Mouse (Mus musculus) heart, embryonic 13.5 days (tissue): Measurements from ENCODE around the gene Ppargc1a. TPM values are rescaled to one million over a fixed set of nuclear protein-coding genes. Genes with fewer than 3 reads are reported as not detected.

ENCODE experiments used
- ATAC-seq: fragments of 200-750 bp; cut with Nextera tagmentation; 2 replicates; pipeline ENCODE4 v1.8.0; 2017; ENCODE audit warnings: moderate TSS enrichment; ENCODE audit not compliant: insufficient number of reproducible peaks, low FRiP score, low TSS enrichment; ENCODE audit errors: extremely low read depth
- H3K27ac ChIP-seq: fragments of 300-500 bp; sonication (generic); replicated peaks from 2 replicates; pipeline ENCODE4 v1.5.1; 2015; ENCODE audit warnings: moderate library complexity, mild to moderate bottlenecking, inconsistent platforms
- H3K27me3 ChIP-seq: fragments of 300-500 bp; sonication (generic); replicated peaks from 2 replicates; pipeline ENCODE4 v1.6.1; 2015; ENCODE audit warnings: mild to moderate bottlenecking, inconsistent platforms
- H3K36me3 ChIP-seq: fragments of 300-500 bp; sonication (generic); 2 replicates; pipeline ENCODE4 v1.6.1; 2015; ENCODE audit warnings: mild to moderate bottlenecking, inconsistent platforms
- H3K4me1 ChIP-seq: fragments of 300-500 bp; sonication (generic); 2 replicates; pipeline ENCODE4 v1.6.1; 2015; ENCODE audit warnings: inconsistent platforms
- H3K4me2 ChIP-seq: fragments of 300-500 bp; sonication (generic); 2 replicates; pipeline ENCODE4 v1.6.1; 2015; ENCODE audit warnings: inconsistent platforms, mild to moderate bottlenecking, moderate library complexity
- H3K4me3 ChIP-seq: fragments of 300-500 bp; sonication (generic); 2 replicates; pipeline ENCODE4 v1.5.1; 2015; ENCODE audit warnings: moderate library complexity, mild to moderate bottlenecking, inconsistent platforms
- H3K9ac ChIP-seq: fragments of 300-500 bp; sonication (generic); 2 replicates; pipeline ENCODE4 v1.6.1; 2015; ENCODE audit warnings: inconsistent platforms, mild to moderate bottlenecking, moderate library complexity
- H3K9me3 ChIP-seq: fragments of 300-500 bp; sonication (generic); 2 replicates; pipeline ENCODE4 v1.6.1; 2016; ENCODE audit warnings: inconsistent platforms
- WGBS: fragments of 180-500 bp; shearing (Covaris S2); methylation state at CpG from one replicate; pipeline ENCODE4 v1.1.7; 2015; ENCODE audit warnings: mixed read lengths; 5-methylcytosine and 5-hydroxymethylcytosine counted together
- polyA plus RNA-seq: library from polyadenylated mRNA; unstranded; fragments of >200 nt; fragmentation: Nextera tagmentation; extraction: Ambion mirVana; gene quantifications from 2 replicates; pipeline ENCODE4 v1.2.1, GENCODE M21; 2015

Ppargc1a gene
- polyA plus RNA-seq: 44.7 and 50.0 TPM in 2 replicates

GRCm38 (mm10) chr5:51567659-51568058 lies at the start of gene Ppargc1a:
Gene Ppargc1a, minus strand, starts transcription at chr5:51567726.
- Histone ChIP-seq H3K4me1 (peaks cover 47% of the 10 kb centered on the region), H3K36me3 (no peaks in the 10 kb centered on the region), H3K4me3 (peak within 1 kb of the TSS; percentile 0), H3K9ac (peak within 1 kb of the TSS; percentile 59), H3K27ac (peak within 1 kb of the TSS; percentile 72), H3K9me3 (no peaks in the 10 kb centered on the region), H3K4me2 (peak within 1 kb of the TSS; percentile 41), H3K27me3 (no peaks in the 10 kb centered on the region)
- 20% methylated on average over 6 of the region's 6 CpGs for WGBS
- no peak for ATAC-seq

GRCm38 (mm10) chr5:51616877-51617276 lies 49.4 kb upstream of the Ppargc1a start:
- Histone ChIP-seq H3K9ac (no peak overlapping the region), H3K4me1 (no peaks in the 10 kb centered on the region), H3K4me3 (no peak overlapping the region), H3K27ac (no peak overlapping the region), H3K27me3 (no peaks in the 10 kb centered on the region), H3K9me3 (peaks cover 7% of the 10 kb centered on the region), H3K4me2 (no peak overlapping the region), H3K36me3 (no peaks in the 10 kb centered on the region)
- ATAC-seq: no peak
- WGBS: 64% methylated on average over 1 of the region's 1 CpGs

DNA sequence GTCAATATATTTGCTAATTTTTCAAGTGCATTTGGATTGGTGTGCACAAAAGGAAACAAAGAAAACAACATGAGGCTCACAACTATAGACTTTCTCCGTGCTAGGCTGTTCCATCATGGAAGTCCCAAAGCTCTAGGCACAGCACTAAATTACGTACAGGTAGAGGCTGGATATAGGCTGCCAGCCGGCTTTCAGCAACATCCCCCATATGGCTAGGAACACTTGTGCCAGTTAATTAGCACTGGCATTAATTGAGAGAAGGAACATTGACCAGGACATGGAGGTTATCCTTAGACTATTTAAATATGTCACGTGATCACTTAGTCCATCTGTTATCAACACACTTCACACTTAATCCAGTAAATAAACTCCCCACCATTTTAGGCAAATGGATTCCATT lies 44.5 kb upstream of the Ppargc1a start:
- Histone ChIP-seq H3K9me3 (no peaks in the 10 kb centered on the region), H3K9ac (no peak overlapping the region), H3K36me3 (no peaks in the 10 kb centered on the region), H3K4me1 (peaks cover 11% of the 10 kb centered on the region), H3K27me3 (no peaks in the 10 kb centered on the region), H3K4me3 (no peak overlapping the region), H3K4me2 (no peak overlapping the region), H3K27ac (no peak overlapping the region)
- 84% methylated on average over 4 of the region's 4 CpGs for WGBS
- ATAC-seq: no peak

- WGBS: 58% methylated on average over 6 of the region's 6 CpGs
- ATAC-seq: no peak; the same call in 1 of the 2 replicates
- H3K9me3 ChIP-seq: no peaks in the 10 kb centered on the region
- no peaks in the 10 kb centered on the region for H3K27me3 ChIP-seq
- no peak overlapping the region for H3K4me2 ChIP-seq
- H3K27ac ChIP-seq: peak overlapping the region; percentile 36; the same call in 1 of the 2 replicates
- no peak overlapping the region for H3K4me3 ChIP-seq
- peaks cover 11% of the 10 kb centered on the region for H3K4me1 ChIP-seq
- no peaks in the 10 kb centered on the region for H3K36me3 ChIP-seq
- 0 out of 2 replicates have a peak overlapping the region, but pooled peaks have one; percentile 11 for H3K9ac ChIP-seq
These were observed 40.4 kb upstream of the Ppargc1a start for GRCm38 (mm10) chr5:51607686-51608480.

DNA sequence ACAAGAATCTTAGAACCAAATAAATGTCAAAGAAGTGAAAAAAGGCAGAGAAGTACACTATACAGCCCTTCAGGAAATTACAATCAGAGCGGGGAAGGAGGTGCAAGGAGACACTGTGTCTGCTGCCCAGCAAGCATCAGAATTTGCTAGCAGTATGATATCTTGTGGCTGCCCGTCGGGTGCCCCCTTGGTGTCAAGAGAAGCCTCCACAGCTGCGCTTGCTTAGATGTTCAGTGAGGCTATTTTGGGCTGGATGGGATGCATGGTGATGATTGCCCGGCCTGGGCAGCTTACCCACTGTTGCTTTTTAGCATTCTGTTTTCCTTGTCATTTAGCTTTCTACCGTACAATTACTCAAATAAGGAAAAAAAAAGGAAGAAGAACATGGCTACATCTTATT lies 32.0 kb upstream of the Ppargc1a start:
- Histone ChIP-seq H3K4me2 (no peak overlapping the region), H3K9ac (no peak overlapping the region), H3K27ac (peak overlapping the region; percentile 54), H3K9me3 (no peaks in the 10 kb centered on the region), H3K4me1 (peaks cover 29% of the 10 kb centered on the region), H3K36me3 (no peaks in the 10 kb centered on the region), H3K27me3 (no peaks in the 10 kb centered on the region), H3K4me3 (no peak overlapping the region)
- 12% methylated on average over 6 of the region's 6 CpGs for WGBS
- no peak for ATAC-seq

- ATAC-seq: no peak
- Histone ChIP-seq H3K9me3 (no peaks in the 10 kb centered on the region), H3K36me3 (no peaks in the 10 kb centered on the region), H3K4me2 (no peak overlapping the region), H3K27me3 (no peaks in the 10 kb centered on the region), H3K9ac (no peak overlapping the region), H3K4me3 (no peak overlapping the region), H3K4me1 (peaks cover 55% of the 10 kb centered on the region), H3K27ac (no peak overlapping the region)
- 85% methylated on average over 9 of the region's 9 CpGs for WGBS
These were observed 28.1 kb upstream of the Ppargc1a start for GRCm38 (mm10) chr5:51595644-51596043.

GRCm38 (mm10) chr5:51592206-51592605 lies 24.7 kb upstream of the Ppargc1a start:
- H3K4me3 ChIP-seq: no peak overlapping the region
- no peaks in the 10 kb centered on the region for H3K27me3 ChIP-seq
- peak overlapping the region; percentile 92 for H3K27ac ChIP-seq
- no peak overlapping the region for H3K9ac ChIP-seq
- peak overlapping the region; percentile 57 for H3K4me2 ChIP-seq
- peaks cover 36% of the 10 kb centered on the region for H3K4me1 ChIP-seq
- H3K36me3 ChIP-seq: no peaks in the 10 kb centered on the region
- ATAC-seq: no peak
- WGBS: 20% methylated on average over 5 of the region's 5 CpGs
- no peaks in the 10 kb centered on the region for H3K9me3 ChIP-seq

DNA sequence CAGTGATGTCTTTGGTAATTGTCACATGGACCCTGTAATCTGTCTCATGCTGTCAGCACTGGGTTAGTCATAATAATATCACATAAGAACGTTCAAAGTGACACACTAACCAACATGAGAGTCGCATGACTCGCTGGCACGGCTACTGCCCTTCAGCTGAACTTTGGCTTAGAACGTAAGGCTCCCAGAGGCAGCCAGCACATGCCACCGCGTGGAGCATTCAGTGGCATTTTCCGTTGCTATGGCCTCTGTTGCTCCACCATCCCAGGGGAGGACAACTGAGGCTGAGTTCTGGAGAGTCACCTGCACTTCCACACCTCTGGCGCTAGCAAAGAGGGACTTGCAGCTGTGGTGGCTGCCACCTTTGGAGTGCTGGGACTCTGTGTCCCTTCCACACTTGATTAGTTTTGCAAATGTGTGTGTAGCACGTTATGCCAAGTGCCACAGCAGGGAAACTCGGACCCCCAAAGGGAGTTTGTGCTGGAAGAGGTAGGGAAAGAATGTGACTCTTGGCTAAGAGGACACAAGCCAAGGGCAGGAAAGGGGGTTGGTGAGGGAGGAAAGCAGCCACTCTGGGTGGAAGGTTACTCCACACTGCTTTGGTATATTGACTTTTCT lies 24.1 kb upstream of the Ppargc1a start:
- WGBS: 5% methylated on average over 11 of the region's 11 CpGs
- Histone ChIP-seq H3K9me3 (no peaks in the 10 kb centered on the region), H3K27me3 (no peaks in the 10 kb centered on the region), H3K36me3 (no peaks in the 10 kb centered on the region), H3K4me1 (peaks cover 36% of the 10 kb centered on the region), H3K4me3 (peak overlapping the region; percentile 18; the same call in 1 of the 2 replicates), H3K27ac (peak overlapping the region; percentile 92), H3K4me2 (peak overlapping the region; percentile 57), H3K9ac (peak overlapping the region; percentile 59)
- peak; percentile 62; the same call in 1 of the 2 replicates for ATAC-seq

GRCm38 (mm10) chr5:51586187-51586586 lies 18.7 kb upstream of the Ppargc1a start:
- no peak overlapping the region for H3K4me3 ChIP-seq
- H3K36me3 ChIP-seq: no peaks in the 10 kb centered on the region
- H3K9me3 ChIP-seq: no peaks in the 10 kb centered on the region
- H3K9ac ChIP-seq: no peak overlapping the region
- 74% methylated on average over 2 of the region's 2 CpGs for WGBS
- no peaks in the 10 kb centered on the region for H3K27me3 ChIP-seq
- no peak for ATAC-seq
- no peak overlapping the region for H3K4me2 ChIP-seq
- H3K4me1 ChIP-seq: peaks cover 41% of the 10 kb centered on the region
- no peak overlapping the region for H3K27ac ChIP-seq

DNA sequence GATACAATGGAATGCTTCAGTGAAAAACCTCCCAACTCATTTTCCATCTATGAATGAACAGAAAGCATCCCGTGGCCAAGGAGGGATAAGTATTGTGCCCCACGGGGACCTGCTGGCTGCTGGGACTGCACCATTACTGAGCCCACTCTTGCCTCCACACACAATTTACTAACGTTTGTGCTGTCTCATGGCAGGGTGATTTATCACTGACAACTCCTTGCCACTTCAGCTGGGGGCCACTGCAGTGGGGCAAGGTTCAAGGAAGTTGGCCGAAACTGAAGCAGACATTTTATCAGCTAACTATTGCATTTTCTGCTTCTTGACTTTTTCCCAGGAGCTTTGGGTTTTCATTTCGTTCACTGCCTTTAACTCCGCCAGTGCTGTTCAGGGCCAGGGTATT lies 17.5 kb upstream of the Ppargc1a start:
- Histone ChIP-seq H3K4me2 (no peak overlapping the region), H3K4me3 (no peak overlapping the region), H3K9ac (no peak overlapping the region), H3K9me3 (no peaks in the 10 kb centered on the region), H3K27me3 (no peaks in the 10 kb centered on the region), H3K36me3 (no peaks in the 10 kb centered on the region), H3K4me1 (peaks cover 33% of the 10 kb centered on the region), H3K27ac (no peak overlapping the region)
- no peak for ATAC-seq
- 45% methylated on average over 6 of the region's 6 CpGs for WGBS

DNA sequence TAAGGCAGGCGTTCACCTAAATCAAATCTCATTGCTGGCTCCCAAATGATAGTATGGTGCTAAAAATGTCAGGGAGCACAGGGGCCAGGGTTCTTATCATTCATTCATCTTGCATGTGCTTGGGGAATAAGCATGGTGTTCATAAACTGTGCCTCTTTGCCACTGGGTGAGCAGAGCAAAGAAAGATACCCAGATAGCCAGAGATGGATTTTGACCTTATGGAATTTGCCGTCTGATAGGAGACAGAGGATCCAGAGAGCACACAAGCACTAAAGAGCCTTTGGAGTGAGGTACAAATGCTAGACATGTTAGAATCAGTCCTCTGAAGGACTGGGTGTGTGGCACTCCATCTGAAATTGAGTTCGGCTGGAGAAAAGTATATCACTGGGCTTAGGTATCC lies 16.7 kb upstream of the Ppargc1a start:
- Histone ChIP-seq H3K9me3 (no peaks in the 10 kb centered on the region), H3K4me2 (no peak overlapping the region)
- ATAC-seq: no peak

More for the DNA sequence above, 16.7 kb upstream of the Ppargc1a start:
- Histone ChIP-seq H3K27ac (no peak overlapping the region), H3K27me3 (no peaks in the 10 kb centered on the region), H3K9ac (no peak overlapping the region), H3K4me3 (no peak overlapping the region), H3K4me1 (peaks cover 33% of the 10 kb centered on the region), H3K36me3 (no peaks in the 10 kb centered on the region)
- WGBS: 63% methylated on average over 3 of the region's 3 CpGs
